Mouse (Mus musculus): Measurements from ENCODE around the gene Rufy3.
"Not testable (repeated sequence)": the region's sequence is repeated elsewhere in the genome, so short reads cannot be mapped to it uniquely, and the experiment has no call there.

DNA sequence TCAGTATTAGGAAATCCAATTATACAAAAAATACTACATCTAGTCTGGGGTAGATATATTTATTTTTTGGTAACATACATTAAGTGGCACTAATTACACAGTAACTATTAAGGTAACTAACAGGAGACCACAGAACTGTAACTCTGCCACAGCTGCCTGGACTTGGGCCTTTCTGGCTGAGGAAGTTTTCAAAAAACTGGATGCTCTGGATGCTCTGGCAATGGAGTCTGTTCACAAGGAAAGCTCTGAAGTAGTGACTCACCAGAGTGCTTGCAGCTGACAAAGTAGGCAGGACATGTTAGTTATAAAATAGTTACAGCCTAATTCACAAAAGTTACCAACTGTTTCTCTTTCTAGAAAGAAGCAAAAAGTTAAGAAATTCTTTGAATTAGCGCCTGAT lies 20.4 kb upstream of the Rufy3 start:
- TF ChIP-seq CTCF, EP300 (IDR thresholded peaks at IDR 0.05; ENCODE audit: low read depth): not testable (repeated sequence)

Measured in liver, postnatal 0 days (tissue).